Mouse (Mus musculus): Measurements from ENCODE around the gene Terb2.

DNA sequence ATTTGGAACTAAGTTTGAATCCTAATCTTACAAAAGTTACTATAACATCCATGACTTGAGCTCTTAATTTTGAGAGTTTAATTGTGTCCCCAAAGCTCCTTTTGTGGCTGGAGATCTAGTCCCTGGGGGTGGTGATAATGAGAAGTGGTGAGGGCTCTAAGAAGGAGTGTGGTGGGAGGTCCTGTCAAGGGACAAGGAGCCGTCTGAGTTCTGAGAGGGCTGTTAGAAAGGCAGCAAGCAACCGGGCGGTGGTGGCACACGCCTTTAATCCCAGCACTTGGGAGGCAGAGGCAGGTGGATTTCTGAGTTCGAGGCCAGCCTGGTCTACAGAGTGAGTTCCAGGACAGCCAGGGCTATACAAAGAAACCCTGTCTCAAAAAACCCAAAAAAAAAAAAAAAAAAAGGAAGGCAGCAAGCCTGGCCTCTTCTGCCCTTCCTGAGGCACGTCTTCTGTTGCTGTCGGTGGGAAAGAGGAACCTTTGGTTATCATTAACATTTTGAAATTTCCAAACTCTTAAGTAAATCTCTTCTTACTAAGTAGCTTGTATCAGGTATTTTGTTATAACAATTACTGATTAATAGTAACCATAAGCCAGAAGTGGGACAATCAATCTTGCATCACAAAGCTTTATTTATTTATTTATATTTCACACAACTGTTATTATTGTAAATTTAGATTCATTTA is 32.2 kb upstream of the Terb2 start:
- TF ChIP-seq CTCF (IDR thresholded peaks at IDR 0.05; ENCODE audit: low read depth) (no peak), EP300 (IDR thresholded peaks at IDR 0.05; ENCODE audit: low read depth) (no peak)

All from liver, postnatal 0 days (tissue).